20 mouse cellular contexts compared by ENCODE assay signal in the genomic region with DNA sequence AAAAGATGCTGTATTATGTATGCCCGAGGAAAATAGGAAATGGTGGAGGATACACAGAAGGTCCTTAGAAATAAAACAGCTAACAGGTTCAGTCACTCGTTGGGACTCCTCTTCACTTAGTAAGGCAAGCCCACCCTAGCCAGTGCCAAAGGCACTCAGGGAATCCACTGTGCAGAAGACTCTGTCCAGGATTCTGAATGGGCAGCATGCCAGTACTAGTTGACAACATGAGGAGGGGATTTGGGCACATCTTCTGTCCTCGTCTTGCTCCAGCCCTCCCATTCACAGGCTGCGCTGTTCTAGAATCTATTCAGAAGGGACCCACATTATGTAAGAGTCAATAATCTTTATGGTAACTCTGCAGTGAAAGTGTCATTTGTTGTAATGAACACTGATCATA.
DNase-seq lines count a peak whose midpoint lies in the region; ATAC-seq and TF ChIP-seq lines count a peak whose summit lies in the region.
"Had no signal": no experiment of that assay in that cellular context is flagged by ENCODE, and none has a peak within 500 bp of the region (broad histone marks: within the 10 kb centered on the region; RNA-seq: fewer than 3 reads in every experiment).

No protein-coding gene starts in this region.

- H3K27ac ChIP-seq in left cerebral cortex, adult 2 months = no peak overlapping the region
- H3K27ac ChIP-seq in midbrain, postnatal 0 days (ENCODE audit: low read depth, low read length) = no peak overlapping the region
- H3K27ac ChIP-seq in midbrain, embryonic 15.5 days = no peak overlapping the region
- H3K27ac ChIP-seq: embryonic facial prominence, embryonic 13.5 days; forebrain, embryonic 12.5 days; heart, embryonic 10.5 days; hindbrain, embryonic 13.5 days had no signal

- intact Hi-C loops in left cerebral cortex, postnatal 4 days (cut with DNase I) = no loop called here
- intact Hi-C loops in left cerebral cortex, adult 2 months (cut with DNase I) = no loop called here

- no peak for TF ChIP-seq POLR2A in brain, embryonic 14.5 days (IDR thresholded peaks at IDR 0.05; ENCODE audit: borderline replicate concordance, extremely low read depth, insufficient read depth, insufficient read length, poor library complexity, severe bottlenecking)

- no peak overlapping the region for H3K9ac ChIP-seq in midbrain, postnatal 0 days (replicated peaks; ENCODE audit: low read length, poor library complexity, severe bottlenecking)
- no peak overlapping the region for H3K9ac ChIP-seq in midbrain, embryonic 15.5 days
- H3K9ac ChIP-seq: embryonic facial prominence, embryonic 13.5 days; forebrain, embryonic 12.5 days; hindbrain, embryonic 13.5 days had no signal

- H3K36me3 ChIP-seq in midbrain, postnatal 0 days (ENCODE audit: insufficient read depth, low read length) = no peaks in the 10 kb centered on the region
- H3K36me3 ChIP-seq in midbrain, embryonic 15.5 days (replicated peaks) = no peaks in the 10 kb centered on the region
- H3K36me3 ChIP-seq: embryonic facial prominence, embryonic 13.5 days; forebrain, embryonic 12.5 days; heart, embryonic 10.5 days; hindbrain, embryonic 13.5 days had no signal

- no peaks in the 10 kb centered on the region for H3K27me3 ChIP-seq in midbrain, postnatal 0 days (ENCODE audit: insufficient read depth, low read length)
- H3K27me3 ChIP-seq in midbrain, embryonic 15.5 days (replicated peaks) = no peaks in the 10 kb centered on the region
- H3K27me3 ChIP-seq: embryonic facial prominence, embryonic 13.5 days; forebrain, embryonic 12.5 days; hindbrain, embryonic 13.5 days; Patski had no signal

- ATAC-seq in cerebellum, adult (ENCODE audit: insufficient number of reproducible peaks, low FRiP score, low TSS enrichment) = no peak
- peak; percentile 28; the same call in 1 of the 2 replicates for ATAC-seq in midbrain, postnatal 0 days (ENCODE audit: low FRiP score)
- no peak for ATAC-seq in midbrain, embryonic 15.5 days (replicated peaks)
- ATAC-seq: activated CD4-positive, CD25-positive, alpha-beta regulatory T cell, adult 4 months had no signal

- H3K4me1 ChIP-seq in midbrain, postnatal 0 days (ENCODE audit: insufficient read depth, low read length) = no peaks in the 10 kb centered on the region
- H3K4me1 ChIP-seq in midbrain, embryonic 15.5 days = no peaks in the 10 kb centered on the region
- H3K4me1 ChIP-seq: embryonic facial prominence, embryonic 13.5 days; forebrain, embryonic 12.5 days; heart, embryonic 10.5 days; hindbrain, embryonic 13.5 days had no signal

- no peak overlapping the region for H3K4me2 ChIP-seq in midbrain, postnatal 0 days (ENCODE audit: low read depth, low read length, poor library complexity, severe bottlenecking)
- no peak overlapping the region for H3K4me2 ChIP-seq in midbrain, embryonic 15.5 days
- H3K4me2 ChIP-seq: embryonic facial prominence, embryonic 13.5 days; forebrain, embryonic 12.5 days; hindbrain, embryonic 13.5 days had no signal

- H3K4me3 ChIP-seq in left cerebral cortex, adult 2 months = no peak overlapping the region
- H3K4me3 ChIP-seq in midbrain, postnatal 0 days (ENCODE audit: low read depth, low read length) = no peak overlapping the region
- H3K4me3 ChIP-seq in midbrain, embryonic 15.5 days = no peak overlapping the region
- H3K4me3 ChIP-seq: embryonic facial prominence, embryonic 13.5 days; forebrain, embryonic 12.5 days; heart, embryonic 10.5 days; hindbrain, embryonic 13.5 days had no signal

- 81% methylated on average over 4 of the region's 4 CpGs for WGBS in midbrain, postnatal 0 days
- WGBS in midbrain, embryonic 15.5 days = 76% methylated on average over 4 of the region's 4 CpGs

- H3K9me3 ChIP-seq in midbrain, postnatal 0 days (ENCODE audit: low read length) = no peaks in the 10 kb centered on the region
- no peaks in the 10 kb centered on the region for H3K9me3 ChIP-seq in midbrain, embryonic 15.5 days
- H3K9me3 ChIP-seq: embryonic facial prominence, embryonic 13.5 days; forebrain, embryonic 12.5 days; heart, embryonic 10.5 days; hindbrain, embryonic 13.5 days had no signal

- no peak for TF ChIP-seq CTCF in left cerebral cortex, adult 2 months (IDR thresholded peaks at IDR 0.05)
- TF ChIP-seq CTCF in midbrain, postnatal 0 days (IDR thresholded peaks at IDR 0.05) = no peak
- no peak for TF ChIP-seq CTCF in brain, embryonic 14.5 days (IDR thresholded peaks at IDR 0.05; ENCODE audit: borderline replicate concordance, extremely low read depth, insufficient read depth, insufficient read length)

- DNase-seq in cerebellum, postnatal 14 days = peak; percentile 22 to 39
- DNase-seq in left cerebral cortex, postnatal 4 days = peak; percentile 34
- no peak for DNase-seq in left cerebral cortex, adult 2 months (ENCODE audit: extremely low spot score in 1 of 2, low spot score in 2 of 2)
- peak; percentile 31 for DNase-seq in midbrain, postnatal 0 days (ENCODE audit: low spot score)
- peak; percentile 18 for DNase-seq in brain, embryonic 14.5 days (ENCODE audit: low read depth)
- DNase-seq: adrenal gland, postnatal 14 days; cerebellum, adult 2 months; cerebellum, postnatal 36 days; gastrocnemius, postnatal 10 days; heart, adult 18-20 months; heart, postnatal 10 days; heart, postnatal 4 days had no signal

Comparison
In these comparisons a context has a peak if more than half of its experiments do, and no peak if none do; other contexts are left out.
1. DNase-seq: peak in cerebellum, postnatal 14 days (2 of 2), left cerebral cortex, postnatal 4 days (single experiment), midbrain, postnatal 0 days (single experiment) and brain, embryonic 14.5 days (single experiment); none in left cerebral cortex, adult 2 months (0 of 2).